ENCODE assay signal across 9 mouse cellular contexts in the genomic region with DNA sequence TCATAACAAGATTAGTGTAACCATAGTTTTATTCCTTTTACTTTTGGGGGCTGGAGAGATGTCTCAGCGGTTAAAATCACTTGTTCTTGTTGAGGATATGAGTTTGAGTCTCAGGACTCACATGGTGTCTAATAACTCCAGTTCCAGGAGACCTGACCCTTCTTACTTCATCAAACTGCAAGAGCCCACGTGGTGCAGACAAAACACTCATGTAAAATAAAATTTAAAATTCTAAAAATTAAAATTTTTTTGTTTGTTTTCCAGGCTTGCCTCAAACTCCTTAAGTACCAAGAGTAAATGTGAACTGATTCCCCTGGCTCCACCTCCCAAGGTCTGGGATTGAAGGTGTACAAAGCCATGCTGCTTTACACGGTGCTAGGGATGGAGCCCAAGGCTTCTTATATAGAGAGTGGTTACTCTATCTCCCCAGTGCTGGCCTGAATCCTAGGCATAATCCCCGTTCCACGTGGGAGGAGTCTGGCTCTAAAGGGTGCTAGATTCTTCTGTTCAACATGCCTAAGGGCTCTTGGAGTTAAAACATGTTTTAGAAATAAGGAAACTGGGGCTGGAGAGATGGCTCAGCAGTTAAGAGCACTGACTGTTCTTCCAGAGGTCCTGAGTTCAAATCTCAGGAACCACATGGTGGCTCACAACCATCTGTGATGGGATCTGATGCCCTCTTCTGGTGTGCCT. TPM values are rescaled to one million over a fixed set of nuclear protein-coding genes. Genes with fewer than 3 reads are reported as not detected.
DNase-seq lines count a peak whose midpoint lies in the region; ATAC-seq lines count a peak whose summit lies in the region.
"Had no signal": no experiment of that assay in that cellular context is flagged by ENCODE, and none has a peak within 500 bp of the region (broad histone marks: within the 10 kb centered on the region; RNA-seq: fewer than 3 reads in every experiment).

No protein-coding gene starts in this region.

- H3K4me1 ChIP-seq in intestine, embryonic 16.5 days (ENCODE audit: control insufficient read depth, insufficient read depth, low read length) = peaks cover 9% of the 10 kb centered on the region; the same call in 1 of the 2 replicates
- peaks cover 14% of the 10 kb centered on the region for H3K4me1 ChIP-seq in neural tube, embryonic 13.5 days (replicated peaks)

- no peak for ATAC-seq in intestine, embryonic 16.5 days
- no peak for ATAC-seq in neural tube, embryonic 13.5 days (ENCODE audit: low read depth)

- peak overlapping the region; percentile 97 for H3K4me2 ChIP-seq in intestine, embryonic 16.5 days (ENCODE audit: low read depth, low read length)
- H3K4me2 ChIP-seq in neural tube, embryonic 13.5 days = peak overlapping the region; percentile 89

- H3K9ac ChIP-seq in intestine, embryonic 16.5 days (ENCODE audit: low read depth, low read length) = no peak overlapping the region
- no peak overlapping the region for H3K9ac ChIP-seq in neural tube, embryonic 13.5 days

- no peaks in the 10 kb centered on the region for H3K9me3 ChIP-seq in intestine, embryonic 16.5 days (ENCODE audit: control insufficient read depth, low read length)
- no peaks in the 10 kb centered on the region for H3K9me3 ChIP-seq in neural tube, embryonic 13.5 days

- peak; percentile 19 to 49 for DNase-seq in left cerebral cortex, postnatal 36 days (ENCODE audit: low spot score in 2 of 2)
- no peak for DNase-seq in left cerebral cortex, postnatal 4 days
- DNase-seq in fat pad, adult 2 months (ENCODE audit: extremely low read depth, low read depth, low spot score) = peak; percentile 90
- DNase-seq in layer of hippocampus, adult 8-10 months (ENCODE audit: low spot score in 2 of 2) = no peak
- DNase-seq in right cerebral cortex, postnatal 14 days = no peak
- no peak for DNase-seq in cerebellum, adult 11 months

- no peaks in the 10 kb centered on the region for H3K36me3 ChIP-seq in intestine, embryonic 16.5 days (ENCODE audit: control insufficient read depth, insufficient read depth, low read length)
- 0 out of 2 replicates have a peak, but pooled peaks cover 9% of the 10 kb centered on the region for H3K36me3 ChIP-seq in neural tube, embryonic 13.5 days

- intact Hi-C loops in left cerebral cortex, postnatal 36 days (cut with DNase I) = no loop called here
- intact Hi-C loops in left cerebral cortex, postnatal 4 days (cut with DNase I) = no loop called here

- peak overlapping the region; percentile 81 for H3K4me3 ChIP-seq in intestine, embryonic 16.5 days (ENCODE audit: low read length)
- peak overlapping the region; percentile 64 for H3K4me3 ChIP-seq in neural tube, embryonic 13.5 days

- WGBS in intestine, embryonic 16.5 days = 20% methylated on average over 5 of the region's 5 CpGs
- 32% methylated on average over 5 of the region's 5 CpGs for WGBS in neural tube, embryonic 13.5 days

- no peak overlapping the region for H3K27ac ChIP-seq in intestine, embryonic 16.5 days (ENCODE audit: low read length)
- H3K27ac ChIP-seq in neural tube, embryonic 13.5 days (replicated peaks) = 0 out of 2 replicates have a peak overlapping the region, but pooled peaks have one; percentile 33

- H3K27me3 ChIP-seq in intestine, embryonic 16.5 days (replicated peaks; ENCODE audit: control insufficient read depth, insufficient read depth, low read length) = no peaks in the 10 kb centered on the region
- H3K27me3 ChIP-seq in neural tube, embryonic 13.5 days = peaks cover 25% of the 10 kb centered on the region

RNA-seq across cellular contexts. Expression of gene Rab3d, which starts 0.8 kb away (rescaled TPM):
- 10 to 100 TPM; 13.5 to 16.1 TPM for total RNA-seq in left cerebral cortex, postnatal 36 days (2021)
- total RNA-seq in left cerebral cortex, postnatal 4 days (2021) = 10 to 100 TPM; 31.1 to 41.1 TPM
- 47.5 and 47.9 TPM in 2 replicates for polyA plus RNA-seq in intestine, embryonic 16.5 days (2015; fragmentation: Nextera tagmentation; extraction: Ambion mirVana)
- polyA plus RNA-seq in neural tube, embryonic 13.5 days (2015; fragmentation: Nextera tagmentation; extraction: Ambion mirVana) = 25.9 and 26.2 TPM in 2 replicates
- total RNA-seq in layer of hippocampus, adult 8-10 months (2022) = 10 to 100 TPM; 16.9 to 23.5 (median 21.1) TPM

RNA-seq across cellular contexts. Expression of gene Ccdc159, which starts 8.4 kb away (rescaled TPM):
- total RNA-seq in left cerebral cortex, postnatal 36 days (2021) = 10 to 100 TPM; 13.0 to 20.1 TPM
- total RNA-seq in left cerebral cortex, postnatal 4 days (2021) = 10 to 100 TPM; 18.5 to 20.8 TPM
- 2.6 and 3.5 TPM in 2 replicates for polyA plus RNA-seq in intestine, embryonic 16.5 days (2015; fragmentation: Nextera tagmentation; extraction: Ambion mirVana)
- polyA plus RNA-seq in neural tube, embryonic 13.5 days (2015; fragmentation: Nextera tagmentation; extraction: Ambion mirVana) = 7.6 and 8.3 TPM in 2 replicates
- 10 to 100 TPM; 18.7 to 22.5 (median 21.8) TPM for total RNA-seq in layer of hippocampus, adult 8-10 months (2022)
- polyA plus RNA-seq: inflammation-experienced regulatory T-cells, adult 6 months had no signal

RNA-seq across cellular contexts. Expression of gene Tmem205, which starts 8.5 kb away (rescaled TPM):
- 10 to 100 TPM; 32.8 to 38.5 TPM for total RNA-seq in left cerebral cortex, postnatal 36 days (2021)
- 10 to 100 TPM; 28.1 to 31.6 TPM for total RNA-seq in left cerebral cortex, postnatal 4 days (2021)
- polyA plus RNA-seq in intestine, embryonic 16.5 days (2015; fragmentation: Nextera tagmentation; extraction: Ambion mirVana) = 93.9 and 97.0 TPM in 2 replicates
- 41.7 and 47.4 TPM in 2 replicates for polyA plus RNA-seq in neural tube, embryonic 13.5 days (2015; fragmentation: Nextera tagmentation; extraction: Ambion mirVana)
- 10 to 100 TPM; 42.8 to 49.1 (median 43.5) TPM for total RNA-seq in layer of hippocampus, adult 8-10 months (2022)

RNA-seq across cellular contexts. Expression of gene Plppr2, which starts 18.0 kb away (rescaled TPM):
- 100 to 1,000 TPM; 193 to 201 TPM for total RNA-seq in left cerebral cortex, postnatal 36 days (2021)
- 100 to 1,000 TPM; 199 to 225 TPM for total RNA-seq in left cerebral cortex, postnatal 4 days (2021)
- 5.2 and 6.2 TPM in 2 replicates for polyA plus RNA-seq in intestine, embryonic 16.5 days (2015; fragmentation: Nextera tagmentation; extraction: Ambion mirVana)
- 69.5 and 73.1 TPM in 2 replicates for polyA plus RNA-seq in neural tube, embryonic 13.5 days (2015; fragmentation: Nextera tagmentation; extraction: Ambion mirVana)
- total RNA-seq in layer of hippocampus, adult 8-10 months (2022) = 100 to 1,000 TPM; 229 to 244 (median 235) TPM

RNA-seq across cellular contexts. Expression of gene Swsap1, which starts 36.7 kb away (rescaled TPM):
- total RNA-seq in left cerebral cortex, postnatal 36 days (2021) = 10 to 100 TPM; 14.8 to 15.2 TPM
- 10 to 100 TPM; 11.8 to 12.6 TPM for total RNA-seq in left cerebral cortex, postnatal 4 days (2021)
- polyA plus RNA-seq in intestine, embryonic 16.5 days (2015; fragmentation: Nextera tagmentation; extraction: Ambion mirVana) = 5.9 and 6.5 TPM in 2 replicates
- 8.8 and 10.7 TPM in 2 replicates for polyA plus RNA-seq in neural tube, embryonic 13.5 days (2015; fragmentation: Nextera tagmentation; extraction: Ambion mirVana)
- 10 to 100 TPM; 12.0 to 14.0 (median 13.1) TPM for total RNA-seq in layer of hippocampus, adult 8-10 months (2022)

Comparison
In these comparisons a context has a peak if more than half of its experiments do, and no peak if none do; other contexts are left out.
1. DNase-seq: peak in left cerebral cortex, postnatal 36 days (2 of 2) and fat pad, adult 2 months (single experiment); none in left cerebral cortex, postnatal 4 days (single experiment), layer of hippocampus, adult 8-10 months (0 of 2), right cerebral cortex, postnatal 14 days (single experiment) and cerebellum, adult 11 months (single experiment).